Mouse (Mus musculus): ENCODE results near the gene Dnah9.

Gene Dnah9

GRCm38 (mm10) chr11:65918480-65919236, 249.7 kb downstream of the Dnah9 start:
- DNase-seq = no peak

- no peak for DNase-seq
These were observed 259.2 kb downstream of the Dnah9 start for GRCm38 (mm10) chr11:65909195-65909594.

GRCm38 (mm10) chr11:65905487-65905886, 262.9 kb downstream of the Dnah9 start:
- DNase-seq = no peak

DNA sequence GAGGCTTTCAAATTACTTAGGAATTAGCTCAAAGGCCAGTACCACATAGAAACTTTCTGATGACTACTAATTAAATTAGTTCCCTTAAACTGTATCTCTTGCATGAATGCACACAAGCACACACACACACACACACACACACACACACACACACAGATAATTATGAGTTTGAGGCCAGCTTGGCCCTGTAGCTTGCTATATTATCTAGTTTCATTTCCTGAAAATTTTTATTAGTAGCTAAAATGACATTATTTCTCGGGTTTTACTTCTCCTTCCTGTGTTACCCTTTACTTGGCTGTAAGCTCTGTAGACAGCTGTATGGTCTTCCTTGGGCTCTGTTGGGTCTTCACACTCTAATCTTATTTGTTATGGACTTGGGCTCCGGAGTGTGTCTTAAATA, 264.4 kb downstream of the Dnah9 start:
- DNase-seq = no peak

DNA sequence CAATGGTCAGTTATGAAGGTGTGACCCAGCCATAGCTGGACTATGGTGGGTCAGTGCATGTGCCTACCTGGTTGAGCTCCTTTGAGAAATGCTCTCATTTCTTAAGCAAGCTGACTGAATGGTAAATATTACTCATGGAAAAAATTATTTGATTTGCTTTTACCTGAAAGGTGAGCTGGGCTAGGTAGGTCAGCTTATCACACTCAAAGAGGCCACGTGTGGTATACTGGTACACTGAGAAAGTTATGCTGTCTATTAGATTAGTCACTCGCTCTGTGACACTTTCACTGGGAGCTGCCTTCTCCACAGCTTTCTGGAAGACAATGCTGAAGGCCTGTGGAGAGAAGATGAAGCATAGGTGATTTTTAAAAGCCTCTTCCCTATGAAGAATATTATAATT, 286.9 kb downstream of the Dnah9 start:
- DNase-seq = no peak

DNA sequence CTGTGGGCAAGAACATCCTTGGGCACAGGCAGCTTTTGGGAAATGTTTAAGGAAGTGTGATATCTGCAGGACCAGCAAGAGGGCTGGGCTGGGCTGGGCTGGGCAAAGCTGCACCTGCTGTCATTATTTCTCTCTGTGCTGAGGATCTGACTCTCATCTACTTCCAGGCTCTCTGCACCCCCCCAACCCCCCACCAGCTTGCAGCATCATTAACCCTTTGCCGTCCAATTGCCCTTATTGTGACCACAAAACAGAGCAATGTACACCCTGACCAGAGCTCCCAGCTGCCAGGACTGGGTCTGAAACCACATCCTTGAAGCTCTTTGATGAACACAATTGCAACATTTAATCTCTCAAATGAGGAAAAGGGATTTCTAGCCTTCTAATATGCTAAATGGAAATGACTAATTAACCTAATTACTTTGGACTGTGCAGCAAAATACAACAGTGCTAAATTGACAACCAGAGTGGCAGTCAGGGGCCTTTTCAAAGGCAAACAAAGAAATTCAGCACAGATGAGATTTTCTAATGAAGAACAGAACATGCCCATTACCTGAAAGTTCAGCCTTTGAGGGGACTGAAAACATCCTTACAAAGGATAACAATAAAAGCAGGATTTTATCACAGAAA, 291.1 kb downstream of the Dnah9 start:
- no peak for DNase-seq

DNA sequence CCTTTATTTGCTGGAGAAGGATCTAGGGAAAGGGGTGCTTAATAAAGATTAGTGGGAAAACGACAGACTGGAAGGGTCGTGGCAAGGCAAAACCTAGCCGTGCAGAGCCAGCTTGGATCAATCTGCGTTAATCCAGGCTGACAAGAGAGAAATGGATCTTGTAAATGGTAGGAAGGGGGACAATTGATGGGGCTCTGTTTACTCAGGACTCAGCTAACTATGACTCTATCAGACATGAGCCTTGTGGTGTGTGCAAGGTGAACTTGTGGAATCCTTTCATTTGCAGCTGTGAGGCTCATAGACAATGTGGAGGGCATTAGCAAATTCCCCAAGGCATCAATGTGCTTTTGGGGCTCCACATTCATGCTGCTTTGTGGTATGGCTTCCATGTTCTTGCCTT, 306.9 kb downstream of the Dnah9 start:
- DNase-seq = no peak

GRCm38 (mm10) chr11:65852066-65852465, 316.3 kb downstream of the Dnah9 start:
- DNase-seq = peak; percentile 21

DNA sequence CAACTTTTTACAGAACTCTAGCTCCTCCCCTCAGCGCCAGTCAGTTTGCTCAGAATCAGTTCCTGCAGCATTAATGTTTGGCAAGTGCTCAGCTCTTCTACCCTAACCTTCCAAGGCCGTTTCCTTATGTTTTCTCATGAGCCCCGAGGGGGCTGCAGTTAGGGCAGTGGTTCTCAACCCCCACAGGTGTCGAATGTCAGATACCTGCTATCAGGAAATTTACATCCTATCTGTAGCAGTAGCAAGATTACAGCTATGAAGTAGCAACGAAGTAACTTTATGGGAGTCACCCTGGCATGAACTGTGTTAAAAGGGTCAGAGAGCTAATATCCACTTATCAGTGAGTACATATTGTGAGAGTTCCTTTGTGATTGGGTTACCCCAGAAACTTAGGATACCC, 321.9 kb downstream of the Dnah9 start:
- no peak for DNase-seq

DNA sequence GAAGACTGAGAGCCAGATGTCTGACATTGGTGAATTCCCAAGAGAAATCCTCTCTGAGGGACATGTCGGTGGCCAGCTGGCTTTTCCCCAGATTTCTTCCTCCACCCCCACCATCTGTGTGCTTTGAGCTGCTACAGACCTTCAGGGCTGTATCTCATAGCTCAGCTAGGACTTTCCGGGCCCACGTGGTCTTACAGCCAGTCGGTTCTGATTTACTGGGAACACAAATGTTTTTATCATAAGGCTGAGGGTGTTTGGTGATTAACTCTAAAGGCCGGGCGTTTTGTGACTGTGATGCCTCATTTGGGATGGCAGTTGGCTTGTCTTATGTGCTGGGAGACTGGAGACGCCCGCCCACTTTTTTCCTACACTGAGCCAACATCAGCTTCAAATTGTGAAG, 329.4 kb downstream of the Dnah9 start:
- peak; percentile 36 for DNase-seq

GRCm38 (mm10) chr11:65824556-65824955, 343.8 kb downstream of the Dnah9 start:
- peak; percentile 17 for DNase-seq

- DNase-seq = peak; percentile 76
These were observed 347.5 kb downstream of the Dnah9 start for GRCm38 (mm10) chr11:65820877-65821276.

- no peak for DNase-seq
These were observed 348.1 kb downstream of the Dnah9 start for GRCm38 (mm10) chr11:65820280-65820679.

DNA sequence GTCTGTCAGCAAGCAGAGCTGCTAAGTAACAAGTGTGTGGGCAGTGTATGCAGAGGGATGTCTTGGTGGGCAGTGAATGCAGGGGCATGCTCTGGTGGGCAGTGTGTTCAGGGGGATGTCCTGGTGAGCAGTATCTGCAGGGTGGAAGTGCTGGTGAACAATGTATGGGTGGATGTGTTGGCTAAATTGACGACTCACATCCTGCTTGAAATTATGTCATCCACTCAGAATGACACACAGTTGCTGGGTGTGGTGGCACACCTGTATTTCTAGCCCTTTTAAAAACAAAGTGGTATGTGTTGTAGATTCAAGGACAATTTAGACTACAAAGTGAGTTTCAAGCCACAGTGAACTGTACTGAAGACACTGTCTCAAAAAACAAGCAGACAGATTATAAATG, 350.2 kb downstream of the Dnah9 start:
- DNase-seq = no peak

- no peak for DNase-seq
These were observed 352.1 kb downstream of the Dnah9 start for GRCm38 (mm10) chr11:65816237-65816636.

- DNase-seq = no peak
These were observed 354.0 kb downstream of the Dnah9 start for GRCm38 (mm10) chr11:65814381-65814780.

- DNase-seq = no peak
These were observed 356.3 kb downstream of the Dnah9 start for GRCm38 (mm10) chr11:65812088-65812487.

DNA sequence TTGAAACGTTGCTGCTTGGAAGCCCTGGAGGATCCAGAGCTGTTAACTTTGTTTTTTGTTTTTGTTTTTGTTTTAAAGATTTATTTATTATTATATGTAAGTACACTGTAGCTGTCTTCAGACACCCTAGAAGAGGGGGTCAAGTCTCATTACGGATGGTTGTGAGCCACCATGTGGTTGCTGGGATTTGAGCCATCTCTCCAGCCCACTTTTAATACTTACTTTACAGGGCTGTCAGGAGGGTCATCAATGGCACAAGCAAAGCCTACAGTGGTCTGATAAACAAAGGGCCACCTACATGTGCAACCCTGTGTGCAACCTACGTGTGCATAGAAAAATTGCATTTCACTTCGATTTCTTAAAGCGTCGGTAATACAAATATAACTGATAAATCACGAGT, 360.8 kb downstream of the Dnah9 start:
- DNase-seq = no peak

- peak; percentile 93 for DNase-seq
These were observed 361.3 kb downstream of the Dnah9 start, which contains the start of gene Zkscan6 for GRCm38 (mm10) chr11:65806909-65807504. Gene Zkscan6 (plus strand): TSS chr11:65807175.

GRCm38 (mm10) chr11:65806321-65806904, 361.9 kb downstream of the Dnah9 start:
- DNase-seq = peak; percentile 85

DNA sequence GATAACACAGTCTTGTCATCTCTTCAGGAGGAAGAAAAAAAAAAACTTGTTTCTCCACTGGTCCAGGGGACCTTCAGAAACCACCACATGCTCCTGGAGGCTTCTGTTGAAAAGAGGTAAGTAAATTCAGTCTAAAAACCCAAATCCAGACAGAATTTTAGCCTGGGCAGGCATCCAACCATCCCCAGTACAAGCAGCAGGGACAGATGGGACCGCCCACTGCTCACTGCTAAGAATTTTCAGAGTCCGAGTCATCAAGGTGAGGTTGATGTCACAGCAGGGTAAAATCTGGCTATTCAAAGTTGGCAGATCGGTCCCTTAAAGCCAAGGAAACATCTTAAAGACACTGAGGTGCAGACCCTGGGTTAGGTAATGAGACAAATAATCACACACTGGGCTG, 366.5 kb downstream of the Dnah9 start:
- no peak for DNase-seq

GRCm38 (mm10) chr11:65795896-65796295, 372.5 kb downstream of the Dnah9 start:
- no peak for DNase-seq

GRCm38 (mm10) chr11:65794428-65795219, 373.7 kb downstream of the Dnah9 start:
- DNase-seq = peak; percentile 6
